Mouse (Mus musculus) cerebellum, adult 11 months (tissue): ENCODE measurements at regions not wholly inside any gene's neighbourhood (a gene's known extent, or its start where the extent isn't known, plus 50 kb on each side); places are given as distances from the start of the nearest gene placed in this dataset.

Experiments used
- DNase-seq: peaks from one replicate; pipeline ENCODE4 v3.0.0; 2022

GRCm38 (mm10) chrX:14592793-14593192 lies 381.8 kb downstream of the H2al1n start:
- no peak for DNase-seq

DNA sequence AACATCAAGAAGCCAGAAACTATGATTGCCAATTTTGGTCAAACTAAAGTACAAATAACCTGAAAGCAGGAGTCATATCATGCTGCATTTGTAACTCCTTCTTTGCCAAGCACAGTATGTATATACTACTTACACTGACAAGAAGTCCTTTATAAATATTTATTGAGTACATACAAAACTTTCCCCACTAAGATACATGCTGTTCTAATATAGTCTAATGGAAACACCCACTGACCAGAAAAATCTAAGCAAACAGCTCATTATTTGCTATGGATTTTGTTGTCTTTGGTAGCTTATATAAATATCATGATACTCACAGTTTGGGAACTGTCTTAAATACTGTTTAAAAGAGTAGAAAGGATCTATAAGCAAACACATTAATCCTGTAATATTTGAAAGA lies 385.9 kb downstream of the H2al1n start:
- DNase-seq, result no peak

- DNase-seq, result peak; percentile 25
Measured at GRCm38 (mm10) chrX:14601916-14602315, 391.0 kb downstream of the H2al1n start.

GRCm38 (mm10) chrX:14609196-14609595 lies 398.2 kb downstream of the H2al1n start:
- peak; percentile 12 for DNase-seq

GRCm38 (mm10) chrX:14628267-14628901 lies 417.4 kb downstream of the H2al1n start:
- DNase-seq, result no peak

GRCm38 (mm10) chrX:14639378-14639777 lies 428.4 kb downstream of the H2al1n start:
- no peak for DNase-seq

GRCm38 (mm10) chrX:14664852-14665251 lies 453.9 kb downstream of the H2al1n start:
- DNase-seq, result no peak

DNA sequence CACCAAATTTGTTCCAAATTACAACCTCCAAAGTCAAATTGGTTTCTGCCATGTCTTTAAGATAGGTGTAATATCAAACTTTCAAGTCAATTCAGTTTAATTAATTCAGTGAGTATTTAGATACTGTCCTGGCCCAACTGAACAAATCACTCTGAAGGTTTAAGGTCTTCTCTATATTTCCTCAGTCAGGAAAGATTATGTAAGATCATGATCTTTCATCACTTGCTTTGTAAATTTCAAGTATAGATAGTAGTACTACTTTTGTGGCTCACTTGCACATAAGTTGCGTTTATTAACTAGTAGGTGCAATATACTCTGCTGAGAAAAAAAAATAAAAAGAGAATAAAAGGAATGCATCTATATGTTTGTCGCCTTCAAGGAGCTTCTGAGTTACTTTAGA lies 485.4 kb downstream of the H2al1n start:
- DNase-seq, result no peak

- DNase-seq, result no peak
Measured at GRCm38 (mm10) chrX:14738999-14739398, 528.1 kb downstream of the H2al1n start.
